Mouse (Mus musculus) embryonic facial prominence, embryonic 13.5 days (tissue): ENCODE results near the gene Fuom. TPM values are rescaled to one million over a fixed set of nuclear protein-coding genes. Genes with fewer than 3 reads are reported as not detected.
A peak's percentile ranks its signal among the peaks of the same experiment; 100 is the strongest.

Experiments used
- ATAC-seq: fragments of 200-750 bp; cut with Nextera tagmentation; 2 replicates; pipeline ENCODE4 v1.8.0; 2017; ENCODE audit warnings: low read depth; ENCODE audit not compliant: insufficient number of reproducible peaks, insufficient read depth, low FRiP score, low TSS enrichment
- H3K27ac ChIP-seq: fragments of 300-500 bp; sonication (generic); 2 replicates; pipeline ENCODE4 v1.5.1; 2015; ENCODE audit warnings: moderate library complexity, mild to moderate bottlenecking, inconsistent platforms
- H3K27me3 ChIP-seq: fragments of 300-500 bp; sonication (generic); 2 replicates; pipeline ENCODE4 v1.6.1; 2015; ENCODE audit warnings: mild to moderate bottlenecking, inconsistent platforms
- H3K36me3 ChIP-seq: fragments of 300-500 bp; sonication (generic); 2 replicates; pipeline ENCODE4 v1.6.1; 2015; ENCODE audit warnings: mild to moderate bottlenecking, inconsistent platforms
- H3K4me1 ChIP-seq: fragments of 300-500 bp; sonication (generic); 2 replicates; pipeline ENCODE4 v1.6.1; 2015; ENCODE audit warnings: inconsistent platforms
- H3K4me2 ChIP-seq: fragments of 300-500 bp; sonication (generic); 2 replicates; pipeline ENCODE4 v1.6.1; 2015; ENCODE audit warnings: moderate library complexity, mild to moderate bottlenecking, inconsistent platforms
- H3K4me3 ChIP-seq: fragments of 300-500 bp; sonication (generic); 2 replicates; pipeline ENCODE4 v1.5.1; 2015; ENCODE audit warnings: mild to moderate bottlenecking, inconsistent platforms
- H3K9ac ChIP-seq: fragments of 300-500 bp; sonication (generic); 2 replicates; pipeline ENCODE4 v1.6.1; 2015; ENCODE audit warnings: mild to moderate bottlenecking, inconsistent platforms
- H3K9me3 ChIP-seq: fragments of 300-500 bp; sonication (generic); 2 replicates; pipeline ENCODE4 v1.6.1; 2016; ENCODE audit warnings: inconsistent platforms
- WGBS: fragments of 180-500 bp; shearing (Covaris S2); methylation state at CpG from one replicate; pipeline ENCODE4 v1.1.7; 2015; ENCODE audit warnings: mixed read lengths; 5-methylcytosine and 5-hydroxymethylcytosine counted together
- polyA plus RNA-seq: library from polyadenylated mRNA; unstranded; fragments of >200 nt; fragmentation: Nextera tagmentation; extraction: Ambion mirVana; gene quantifications from 2 replicates; pipeline ENCODE4 v1.2.1, GENCODE M21; 2015

Fuom gene
- polyA plus RNA-seq, 1 experiment from 2014 or later, result 26.9 TPM

- ATAC-seq, result no peak
- H3K9me3 ChIP-seq, result no peaks in the 10 kb centered on the region
- no peaks in the 10 kb centered on the region for H3K36me3 ChIP-seq
- H3K9ac ChIP-seq, result no peak overlapping the region
- H3K27ac ChIP-seq, result no peak overlapping the region
- H3K27me3 ChIP-seq, result no peaks in the 10 kb centered on the region
- no peak overlapping the region for H3K4me3 ChIP-seq
- no peak overlapping the region for H3K4me2 ChIP-seq
- H3K4me1 ChIP-seq, result peaks cover 7% of the 10 kb centered on the region; the same call in 1 of the 2 replicates
Observed at GRCm38 (mm10) chr7:140096055-140096454, 6.2 kb downstream of the Fuom start.

GRCm38 (mm10) chr7:140095556-140095955 is 6.7 kb downstream of the Fuom start:
- Histone ChIP-seq H3K4me1 (peaks cover 7% of the 10 kb centered on the region; the same call in 1 of the 2 replicates), H3K4me3 (no peak overlapping the region), H3K9ac (no peak overlapping the region), H3K27ac (no peak overlapping the region), H3K9me3 (no peaks in the 10 kb centered on the region), H3K4me2 (no peak overlapping the region), H3K36me3 (no peaks in the 10 kb centered on the region), H3K27me3 (no peaks in the 10 kb centered on the region)
- WGBS, result 50% methylated on average over 1 of the region's 1 CpGs
- ATAC-seq, result no peak

- Histone ChIP-seq H3K4me3 (no peak overlapping the region), H3K9me3 (no peaks in the 10 kb centered on the region), H3K9ac (0 out of 2 replicates have a peak overlapping the region, but pooled peaks have one; percentile 21), H3K4me2 (no peak overlapping the region), H3K27ac (no peak overlapping the region), H3K4me1 (peaks cover 7% of the 10 kb centered on the region; the same call in 1 of the 2 replicates), H3K27me3 (no peaks in the 10 kb centered on the region), H3K36me3 (no peaks in the 10 kb centered on the region)
- 56% methylated on average over 5 of the region's 5 CpGs for WGBS
- no peak for ATAC-seq
Observed at GRCm38 (mm10) chr7:140094954-140095353, 7.3 kb downstream of the Fuom start.

GRCm38 (mm10) chr7:140092924-140093528 is 9.2 kb downstream of the Fuom start, which contains the start of gene Prap1:
Gene Prap1, plus strand, starts transcription at chr7:140093395.
- ATAC-seq, result no peak
- H3K4me2 ChIP-seq, result no peak within 1 kb of the TSS
- 65% methylated on average over 5 of the region's 5 CpGs for WGBS

GRCm38 (mm10) chr7:140090601-140091000 is 11.6 kb downstream of the Fuom start:
- no peak for ATAC-seq
- WGBS, result 66% methylated on average over 10 of the region's 10 CpGs
- H3K9me3 ChIP-seq, result no peaks in the 10 kb centered on the region
- no peaks in the 10 kb centered on the region for H3K36me3 ChIP-seq
- peaks cover 7% of the 10 kb centered on the region; the same call in 1 of the 2 replicates for H3K4me1 ChIP-seq
- H3K4me2 ChIP-seq, result no peak overlapping the region
- H3K27ac ChIP-seq, result no peak overlapping the region; the same call in 1 of the 2 replicates
- H3K4me3 ChIP-seq, result no peak overlapping the region
- no peaks in the 10 kb centered on the region for H3K27me3 ChIP-seq
- no peak overlapping the region for H3K9ac ChIP-seq

More at GRCm38 (mm10) chr7:140092924-140093528, 9.2 kb downstream of the Fuom start, which contains the start of gene Prap1:
- Histone ChIP-seq H3K9me3 (no peaks in the 10 kb centered on the region), H3K9ac (no peak within 1 kb of the TSS), H3K27ac (no peak within 1 kb of the TSS), H3K4me1 (peaks cover 7% of the 10 kb centered on the region; the same call in 1 of the 2 replicates), H3K36me3 (no peaks in the 10 kb centered on the region), H3K4me3 (no peak within 1 kb of the TSS), H3K27me3 (no peaks in the 10 kb centered on the region)

- peaks cover 13% of the 10 kb centered on the region for H3K4me1 ChIP-seq
- 5% methylated on average over 18 of the region's 18 CpGs for WGBS
- ATAC-seq, result peak; percentile 56; the same call in 1 of the 2 replicates
- peak within 1 kb of the TSS; percentile 55 for H3K4me2 ChIP-seq
- no peak within 1 kb of the TSS for H3K4me3 ChIP-seq
- no peak within 1 kb of the TSS for H3K27ac ChIP-seq
- no peaks in the 10 kb centered on the region for H3K36me3 ChIP-seq
- H3K27me3 ChIP-seq, result peaks cover 48% of the 10 kb centered on the region
- no peak within 1 kb of the TSS for H3K9ac ChIP-seq
- H3K9me3 ChIP-seq, result no peaks in the 10 kb centered on the region
Observed at GRCm38 (mm10) chr7:140082242-140082678, 20.0 kb downstream of the Fuom start, which contains the start of gene Caly. Gene Caly, minus strand, starts transcription at chr7:140082548.

GRCm38 (mm10) chr7:140081408-140082241 is 20.6 kb downstream of the Fuom start:
- Histone ChIP-seq H3K27ac (no peak overlapping the region), H3K9ac (no peak overlapping the region), H3K36me3 (no peaks in the 10 kb centered on the region), H3K4me1 (peaks cover 13% of the 10 kb centered on the region), H3K4me3 (peak overlapping the region; percentile 35), H3K27me3 (peaks cover 48% of the 10 kb centered on the region), H3K4me2 (peak overlapping the region; percentile 55), H3K9me3 (no peaks in the 10 kb centered on the region)
- ATAC-seq, result no peak
- 15% methylated on average over 20 of the region's 20 CpGs for WGBS

- Histone ChIP-seq H3K4me1 (peaks cover 13% of the 10 kb centered on the region), H3K36me3 (no peaks in the 10 kb centered on the region), H3K9me3 (no peaks in the 10 kb centered on the region), H3K4me3 (peak overlapping the region; percentile 35), H3K27me3 (peaks cover 51% of the 10 kb centered on the region), H3K4me2 (peak overlapping the region; percentile 55), H3K9ac (0 out of 2 replicates have a peak overlapping the region, but pooled peaks have one; percentile 33), H3K27ac (no peak overlapping the region)
- ATAC-seq, result no peak
- WGBS, result 3% methylated on average over 24 of the region's 24 CpGs
Observed at GRCm38 (mm10) chr7:140080503-140081156, 21.6 kb downstream of the Fuom start.

GRCm38 (mm10) chr7:140078711-140079110 is 23.5 kb downstream of the Fuom start:
- 9% methylated on average over 5 of the region's 5 CpGs for WGBS

GRCm38 (mm10) chr7:140077698-140078097 is 24.5 kb downstream of the Fuom start:
- Histone ChIP-seq H3K4me2 (no peak overlapping the region), H3K9ac (no peak overlapping the region), H3K4me3 (no peak overlapping the region), H3K27ac (no peak overlapping the region), H3K9me3 (no peaks in the 10 kb centered on the region), H3K27me3 (peaks cover 46% of the 10 kb centered on the region), H3K4me1 (peaks cover 13% of the 10 kb centered on the region), H3K36me3 (no peaks in the 10 kb centered on the region)
- WGBS, result 63% methylated on average over 6 of the region's 6 CpGs
- ATAC-seq, result no peak

More at GRCm38 (mm10) chr7:140078711-140079110, 23.5 kb downstream of the Fuom start:
- Histone ChIP-seq H3K4me2 (no peak overlapping the region), H3K4me3 (no peak overlapping the region), H3K9me3 (no peaks in the 10 kb centered on the region), H3K4me1 (peaks cover 13% of the 10 kb centered on the region), H3K9ac (no peak overlapping the region), H3K36me3 (no peaks in the 10 kb centered on the region), H3K27me3 (peaks cover 50% of the 10 kb centered on the region), H3K27ac (no peak overlapping the region)
- no peak for ATAC-seq

GRCm38 (mm10) chr7:140070042-140070711 is 32.1 kb downstream of the Fuom start:
- no peak for ATAC-seq
- Histone ChIP-seq H3K4me1 (no peaks in the 10 kb centered on the region; the same call in 1 of the 2 replicates), H3K9me3 (no peaks in the 10 kb centered on the region), H3K9ac (peak overlapping the region; percentile 54), H3K27me3 (peaks cover 48% of the 10 kb centered on the region), H3K27ac (no peak overlapping the region), H3K36me3 (no peaks in the 10 kb centered on the region), H3K4me2 (peak overlapping the region; percentile 56), H3K4me3 (peak overlapping the region; percentile 31)
- WGBS, result 31% methylated on average over 32 of the region's 39 CpGs
